Mouse (Mus musculus) embryonic fibroblast, embryonic 13.5 days (primary cell): Measurements from ENCODE around the gene Nrxn1.

Experiments
- CTCF ChIP-seq: IDR thresholded peaks from 2 replicates; pipeline ENCODE4 v1.5.1; 2011; ENCODE audit warnings: mild to moderate bottlenecking, control low read depth, low read length, moderate library complexity, borderline replicate concordance; ENCODE audit not compliant: insufficient read depth
- POLR2A ChIP-seq: IDR thresholded peaks from 2 replicates; pipeline ENCODE4 v1.6.1; 2011; ENCODE audit warnings: low read depth, mild to moderate bottlenecking, control low read depth, low read length, moderate library complexity

GRCm38 (mm10) chr17:91090631-91091030 lies 2.2 kb downstream of the Nrxn1 start:
- no peak for TF ChIP-seq CTCF
- TF ChIP-seq POLR2A, result no peak
